Mouse (Mus musculus) left cerebral cortex, adult 9 months (tissue): ENCODE measurements around the gene Clec3a.

Source experiments
- DNase-seq, 2 experiments: peaks; one replicate each; pipeline ENCODE4 v3.0.0; 2022; ENCODE audit warnings: low spot score in 2 of 2

Gene Clec3a

DNA sequence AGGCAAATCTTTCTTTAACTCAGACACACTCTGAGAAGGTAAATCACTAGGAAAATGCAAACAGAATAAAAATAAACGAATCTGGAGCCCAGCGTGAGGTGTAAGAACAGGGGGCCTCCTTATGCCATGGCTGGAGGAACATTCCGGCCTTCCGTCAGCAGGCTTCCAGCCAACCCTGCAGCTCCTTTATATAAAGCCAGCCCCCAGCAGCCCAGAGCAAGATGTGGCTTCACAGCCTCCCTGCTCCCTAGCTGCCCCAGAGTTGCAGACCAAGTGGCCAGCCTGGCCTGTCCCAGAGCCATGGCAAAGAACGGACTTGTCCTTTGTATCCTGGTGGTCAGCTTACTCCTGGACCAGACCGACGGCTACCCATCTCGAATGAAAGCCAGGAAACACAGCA lies at the start of gene Clec3a:
TSS of gene Clec3a (plus strand) at position 301 of the 400 bp plus-strand sequence.
- no peak for DNase-seq

DNA sequence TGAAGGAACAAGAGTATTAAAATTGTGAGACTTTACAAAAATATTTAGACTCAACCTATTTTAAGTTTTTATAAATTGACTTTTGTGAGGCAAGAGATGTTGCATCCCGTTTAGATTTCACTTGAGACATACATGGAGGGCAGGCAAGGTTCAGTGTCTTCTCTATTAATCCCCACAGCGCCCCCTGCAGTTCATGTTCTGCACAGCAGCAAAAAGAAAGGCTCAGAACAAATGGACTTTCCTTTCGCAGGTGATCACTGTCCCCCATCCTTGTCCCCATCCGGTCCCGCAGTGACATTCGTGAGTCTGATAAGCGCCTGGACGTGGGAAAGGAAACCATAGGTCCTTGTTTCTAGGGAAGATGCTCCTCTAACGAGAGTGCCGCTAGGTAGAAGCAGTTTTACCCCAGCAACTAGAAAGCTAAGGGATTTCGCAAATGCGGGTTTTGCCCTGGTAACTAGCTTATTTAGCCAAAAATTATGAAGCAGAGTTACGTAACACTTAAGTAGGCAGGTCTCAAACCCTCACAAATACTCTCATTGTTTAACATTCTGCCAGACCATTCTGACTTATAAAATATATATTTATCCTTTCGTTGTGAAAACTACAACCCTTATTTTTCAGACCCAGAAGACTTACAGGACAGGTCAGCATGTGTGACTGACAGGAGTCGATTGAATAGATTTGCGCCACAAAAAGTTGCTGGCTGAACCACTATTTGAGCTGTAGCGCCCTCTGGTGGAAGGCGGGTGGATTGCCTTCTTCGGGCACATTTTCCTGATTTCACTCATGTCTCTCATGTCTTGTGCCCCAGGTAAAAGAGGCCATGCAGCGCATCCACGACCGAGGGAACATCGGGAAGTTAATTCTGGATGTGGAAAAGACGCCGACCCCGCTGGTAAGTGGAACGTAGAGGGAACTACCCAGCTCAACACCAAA lies 48.6 kb upstream of the Clec3a start:
- DNase-seq, result peak in 1 of 2 experiments; percentile 85

DNA sequence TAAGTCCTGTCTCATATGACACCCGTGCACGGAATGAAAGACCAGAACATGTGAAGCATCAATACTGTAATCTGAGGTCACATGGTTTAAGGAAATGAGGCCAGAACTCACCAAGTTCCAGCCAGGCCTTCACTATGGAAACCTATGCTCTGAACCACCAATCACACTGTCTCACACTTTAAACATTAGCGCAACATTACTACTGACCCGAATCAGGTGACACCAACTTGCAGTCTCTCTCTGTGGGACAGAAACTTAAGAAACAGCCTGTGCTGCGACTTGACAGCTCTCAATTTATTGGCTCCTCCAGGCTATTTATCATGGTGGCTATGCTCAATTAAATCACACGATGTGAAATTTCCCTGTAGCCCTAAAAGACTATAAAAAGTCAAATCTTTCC lies 43.5 kb upstream of the Clec3a start:
- DNase-seq, result no peak

DNA sequence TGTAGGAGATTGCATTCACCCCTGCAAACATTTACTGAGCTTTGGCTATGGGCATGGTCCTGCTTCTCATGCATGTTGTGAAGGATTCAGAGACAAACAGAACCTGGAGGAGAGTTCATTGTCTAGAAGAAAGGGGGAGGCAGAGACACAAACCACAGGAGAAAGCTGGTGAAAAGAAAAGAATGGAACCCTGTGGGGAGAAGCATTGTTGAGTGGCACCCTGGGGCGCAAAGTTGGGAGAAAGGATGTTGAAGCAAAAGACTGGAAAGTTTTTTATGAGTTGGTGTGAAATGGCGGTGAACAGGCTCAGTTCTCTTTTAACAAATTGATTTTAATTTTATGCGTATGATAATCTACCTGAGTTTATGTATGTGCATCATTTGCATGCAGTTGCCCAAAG lies 33.7 kb upstream of the Clec3a start:
- DNase-seq, result no peak

DNA sequence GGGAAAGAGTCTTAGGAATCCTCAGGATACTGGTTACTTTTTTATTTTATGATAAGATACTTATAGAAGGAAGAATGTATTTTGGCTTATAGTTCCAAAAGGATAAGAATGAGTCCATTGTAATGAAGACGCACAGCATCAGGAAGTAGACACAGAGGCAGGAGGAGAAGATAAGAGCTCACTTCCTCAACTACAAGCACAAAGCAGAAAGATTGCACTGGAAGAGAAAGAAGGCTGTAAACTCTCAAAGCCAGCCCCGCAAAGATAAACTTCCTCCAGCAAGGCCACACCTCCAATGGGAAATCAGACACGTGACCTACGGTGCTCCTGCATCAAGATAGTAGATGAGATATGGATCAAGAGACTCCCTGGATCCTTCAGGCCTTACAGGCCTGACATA lies 30.4 kb upstream of the Clec3a start:
- DNase-seq, result no peak

DNA sequence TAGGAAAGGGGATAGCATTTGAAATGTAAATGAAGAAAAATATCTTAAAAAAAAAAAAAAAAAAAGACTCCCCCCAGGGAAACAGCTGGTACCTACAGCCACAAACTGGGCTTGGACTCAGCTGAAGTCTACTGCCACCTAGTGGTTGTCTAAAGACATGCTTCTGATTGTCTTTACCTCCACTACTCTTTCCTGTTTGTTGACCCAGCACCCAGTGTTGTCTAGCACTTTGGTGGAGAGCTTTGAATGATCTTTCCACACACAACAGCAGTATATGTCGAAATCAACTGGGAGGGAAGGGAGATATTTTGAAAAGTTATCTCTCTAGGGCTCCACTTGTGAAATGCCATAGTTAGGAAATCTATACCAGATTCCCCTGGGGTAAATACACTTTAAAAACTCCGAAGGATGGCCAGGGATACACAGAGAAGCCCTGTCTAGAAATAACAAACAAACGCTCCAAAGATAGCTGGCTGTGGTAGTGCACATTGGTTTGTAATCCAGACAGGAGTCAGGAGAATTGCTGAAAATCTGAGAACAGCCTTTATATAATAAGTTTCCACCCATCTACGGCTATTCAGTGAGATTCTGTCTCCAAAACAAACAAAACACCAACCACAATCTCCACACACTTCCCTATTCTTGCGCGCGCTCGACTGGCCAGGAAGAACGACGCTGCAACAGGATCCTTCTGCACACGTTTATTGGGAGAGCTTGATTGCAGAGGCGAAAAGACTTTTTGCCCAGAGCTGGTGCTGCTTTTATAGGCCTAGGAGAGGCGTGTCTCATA lies 27.2 kb upstream of the Clec3a start:
- DNase-seq, result no peak

DNA sequence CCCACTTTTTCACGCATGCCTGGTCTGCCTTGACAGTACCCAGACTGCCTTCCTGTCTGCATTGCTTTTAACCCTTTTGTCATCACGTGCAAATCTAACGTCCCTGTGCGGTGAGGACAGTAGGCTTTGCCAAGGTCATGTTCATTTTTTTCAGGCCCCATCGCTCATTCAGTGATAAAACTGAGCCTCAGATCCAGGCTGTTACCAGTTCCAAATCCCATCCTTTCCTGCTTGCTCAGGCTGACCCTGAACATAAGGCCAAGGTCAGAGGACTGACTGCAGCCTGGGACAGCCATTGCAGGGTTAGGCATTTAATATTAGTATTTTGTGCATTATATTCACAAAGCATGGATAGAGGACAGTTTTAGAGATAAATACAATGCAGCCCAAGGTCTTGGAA lies 19.6 kb upstream of the Clec3a start:
- no peak for DNase-seq

DNA sequence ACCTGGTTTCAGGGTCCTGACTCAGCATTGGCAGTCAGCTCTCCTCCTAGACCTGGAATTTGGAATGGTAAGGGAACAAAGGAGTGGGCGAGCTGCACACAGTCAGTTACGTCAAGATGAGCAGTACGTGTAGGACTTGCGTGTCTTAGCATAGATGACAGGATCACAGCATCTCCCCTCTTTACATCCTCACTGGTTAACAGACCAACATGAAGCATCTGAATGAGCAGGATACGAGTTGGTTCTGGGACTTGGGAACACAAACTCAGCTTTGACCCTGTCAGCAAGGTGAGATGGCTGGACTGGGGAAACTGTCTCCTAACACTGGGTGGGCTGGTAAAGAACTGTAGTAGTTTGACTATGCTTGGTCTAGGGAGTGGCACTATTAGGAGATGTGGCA lies 18.6 kb upstream of the Clec3a start:
- no peak for DNase-seq

DNA sequence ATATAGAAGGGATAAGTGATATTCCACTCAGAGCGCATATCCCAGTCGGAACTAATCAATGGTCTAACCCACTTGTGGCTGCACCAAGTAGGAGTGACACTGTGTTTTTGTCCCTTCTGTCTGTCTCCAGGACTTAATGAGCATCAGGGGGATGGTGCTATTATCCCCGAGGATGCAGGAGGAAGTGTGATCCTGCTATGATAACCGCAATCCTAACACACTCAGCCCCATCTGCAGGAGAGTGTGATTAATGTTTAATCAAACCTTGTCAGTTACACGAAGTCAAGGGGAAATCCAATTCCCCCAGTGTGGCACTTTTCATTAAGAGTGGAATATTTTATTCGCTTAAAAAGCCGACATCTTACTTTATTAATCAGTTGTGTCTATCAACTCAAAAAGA lies 16.2 kb upstream of the Clec3a start:
- DNase-seq, result no peak

DNA sequence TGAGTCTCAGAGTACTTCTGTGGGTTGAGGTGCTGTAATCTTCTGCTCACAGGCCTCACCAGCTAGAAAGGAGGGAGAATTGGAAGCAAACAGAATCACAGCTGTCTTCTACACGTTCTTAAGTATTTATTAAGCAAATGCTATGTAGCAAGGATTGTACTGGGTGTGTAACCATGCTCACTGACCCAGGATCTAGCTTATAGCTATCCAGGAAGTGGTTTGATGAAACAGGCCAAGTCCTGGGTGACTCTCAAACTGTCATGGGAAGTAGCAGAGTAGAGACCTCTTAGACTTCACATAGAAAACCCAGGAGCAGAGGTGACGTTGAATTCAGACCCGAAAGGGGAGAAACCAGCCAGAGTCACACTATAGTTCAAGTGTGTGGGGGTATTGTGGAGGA lies 6.5 kb upstream of the Clec3a start:
- no peak for DNase-seq

DNA sequence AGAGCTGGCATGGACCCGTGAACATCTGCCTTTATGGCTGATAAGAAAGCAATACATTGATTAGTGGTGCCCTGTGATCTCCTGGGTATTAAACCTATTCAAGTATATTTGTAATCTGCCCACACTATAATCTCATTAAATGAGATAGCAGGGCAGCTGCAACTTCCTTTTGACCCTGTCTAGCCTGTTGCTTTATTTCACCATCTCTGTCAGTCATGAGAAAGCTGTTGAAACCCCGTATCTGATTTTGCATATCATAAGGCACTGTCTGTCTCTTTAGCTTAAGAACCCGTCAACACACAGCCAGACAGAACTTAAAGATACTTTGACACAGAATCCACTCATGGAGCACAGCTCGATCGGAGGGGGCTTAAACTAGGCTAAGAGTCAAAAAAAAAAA lies 600 bp downstream of the Clec3a start:
- no peak for DNase-seq

DNA sequence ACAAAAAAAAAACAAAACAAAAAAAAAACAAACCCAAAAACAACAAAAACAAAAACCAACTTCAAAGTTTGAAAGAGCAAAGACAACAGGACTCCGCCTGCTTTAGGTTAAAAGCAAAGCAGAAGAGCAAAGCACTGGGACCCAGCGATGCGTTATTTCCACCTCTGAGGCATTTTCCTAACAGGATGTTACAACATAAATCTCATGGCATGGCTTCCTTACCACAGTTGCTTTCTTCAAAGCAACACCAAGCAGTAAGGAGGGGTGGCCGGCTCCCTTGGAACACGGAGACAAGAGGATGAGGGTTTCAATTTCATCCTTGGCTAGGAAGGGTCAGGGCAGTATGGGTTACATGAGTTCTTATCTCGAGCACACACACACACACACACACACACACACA lies 1.0 kb downstream of the Clec3a start:
- no peak for DNase-seq

DNA sequence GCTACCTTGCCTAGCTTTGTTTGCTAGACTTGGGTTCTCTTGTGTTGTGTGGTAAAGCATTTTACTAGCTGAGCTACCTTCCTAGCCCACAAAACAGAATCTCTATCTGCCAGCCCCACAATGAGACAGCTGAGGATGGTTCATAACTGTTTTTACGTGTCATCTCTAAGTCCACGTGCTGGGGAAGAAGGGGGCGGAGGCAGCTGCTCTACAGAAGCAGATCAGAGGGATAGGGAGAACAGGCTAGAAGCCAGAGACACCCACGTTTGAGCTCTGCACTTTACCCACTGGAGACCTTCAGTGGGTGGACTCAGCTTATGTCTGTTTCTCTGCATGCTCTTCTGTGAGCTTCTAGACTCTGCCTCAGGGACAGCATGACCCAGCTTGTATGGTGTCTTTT lies 3.7 kb downstream of the Clec3a start:
- DNase-seq, result peak in 1 of 2 experiments; percentile 30

DNA sequence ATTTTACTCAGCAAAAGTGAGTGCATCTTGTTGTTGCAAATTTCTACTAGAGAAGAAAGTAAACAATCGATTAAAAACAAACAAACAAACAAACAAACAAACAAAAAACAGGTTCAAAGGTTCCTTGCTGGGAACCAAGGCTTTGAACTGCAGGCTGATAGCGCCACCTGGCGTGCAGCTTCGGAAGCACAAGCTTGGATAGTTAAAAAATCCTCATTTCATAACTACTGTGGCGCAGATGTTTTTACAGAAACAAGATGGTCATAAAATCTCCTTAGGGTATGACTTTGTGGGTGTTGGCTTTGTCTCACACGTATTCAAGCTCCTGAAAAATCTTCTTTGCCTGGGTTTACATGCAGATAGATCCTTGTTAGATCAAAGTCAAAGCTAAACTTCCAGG lies 20.4 kb downstream of the Clec3a start:
- peak in 1 of 2 experiments; percentile 60 for DNase-seq

DNA sequence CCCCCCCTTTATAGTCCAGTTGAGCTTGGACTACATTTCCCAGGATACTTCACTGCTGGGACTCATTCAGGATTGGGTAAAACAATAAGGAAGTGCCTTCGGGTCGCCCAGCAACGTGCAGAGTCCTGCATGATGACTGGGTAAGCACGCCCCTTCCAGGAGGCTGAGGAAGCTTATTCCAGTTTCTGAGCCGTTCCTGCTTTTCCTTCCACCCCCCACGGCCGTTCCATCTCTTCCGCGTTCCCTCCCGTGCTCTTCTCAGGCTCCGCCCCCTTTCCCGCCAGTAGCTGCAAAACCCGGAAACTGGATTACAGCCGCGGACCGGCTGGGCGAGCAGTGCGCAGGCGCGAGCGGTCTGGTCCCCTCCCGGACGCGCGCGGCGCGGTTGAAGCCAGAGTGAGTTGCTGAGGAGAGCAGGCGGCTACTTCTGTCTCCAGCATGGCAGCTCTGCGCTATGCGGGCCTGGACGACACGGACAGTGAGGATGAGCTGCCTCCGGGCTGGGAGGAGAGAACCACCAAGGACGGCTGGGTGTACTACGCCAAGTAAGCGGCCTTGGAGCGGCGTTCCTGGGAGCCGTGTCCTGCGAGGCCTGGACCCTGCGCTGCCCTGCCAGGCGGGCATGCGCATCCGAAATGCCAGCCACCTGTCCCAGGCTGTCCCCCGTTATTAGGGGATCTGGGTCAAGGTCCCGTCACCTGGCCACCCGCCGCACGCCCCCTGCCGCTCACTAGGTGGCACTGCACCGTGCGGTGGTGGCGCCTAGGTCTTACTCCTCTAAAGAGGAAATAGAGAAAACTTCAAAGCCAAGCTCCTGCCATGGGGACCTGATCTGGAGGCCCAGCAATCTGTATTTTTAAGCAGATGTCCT lies 21.7 kb downstream of the Clec3a start, which contains the start of gene Wwox:
TSS of gene Wwox (plus strand) at position 322 of the 871 bp plus-strand sequence.
- peak; percentile 98 to 100 for DNase-seq

DNA sequence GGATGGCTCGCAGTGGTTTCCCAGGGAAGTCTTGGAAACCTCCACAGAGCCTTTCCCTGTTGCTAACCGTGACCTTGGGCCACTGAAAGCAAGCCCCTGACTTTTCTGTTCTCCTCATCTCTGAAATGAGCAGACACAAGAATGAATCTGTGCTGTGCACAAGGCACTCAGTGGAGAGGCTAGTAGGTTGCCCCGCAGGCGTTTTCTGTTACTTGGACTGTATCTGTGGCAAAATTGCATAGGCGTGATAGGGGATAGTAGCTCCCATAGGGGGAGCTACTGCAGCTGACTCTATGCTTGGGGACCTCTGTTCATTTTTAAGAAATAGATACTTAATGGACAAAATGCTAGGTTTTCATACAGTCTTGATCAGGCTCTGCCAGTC lies 22.3 kb downstream of the Clec3a start:
- DNase-seq, result no peak

DNA sequence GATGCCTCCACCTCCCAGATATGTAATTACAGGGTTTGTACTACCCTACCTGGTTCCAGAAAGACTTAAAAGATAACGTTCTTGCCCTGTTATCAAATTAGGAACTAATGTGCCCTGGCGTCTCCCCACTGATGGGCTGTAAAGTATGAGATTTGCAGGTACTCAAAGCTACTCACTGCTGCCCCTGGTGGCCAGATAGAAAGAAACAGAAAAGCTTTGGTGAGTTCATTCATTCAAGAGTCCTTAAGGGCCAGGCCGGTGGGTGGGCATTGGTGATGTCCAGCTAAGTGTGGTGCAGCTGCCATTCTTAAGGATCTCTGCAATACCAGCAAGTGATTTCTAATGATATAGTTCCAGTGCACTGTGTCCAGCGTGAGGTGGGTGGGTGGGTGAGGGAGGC lies 23.7 kb downstream of the Clec3a start:
- DNase-seq, result no peak

DNA sequence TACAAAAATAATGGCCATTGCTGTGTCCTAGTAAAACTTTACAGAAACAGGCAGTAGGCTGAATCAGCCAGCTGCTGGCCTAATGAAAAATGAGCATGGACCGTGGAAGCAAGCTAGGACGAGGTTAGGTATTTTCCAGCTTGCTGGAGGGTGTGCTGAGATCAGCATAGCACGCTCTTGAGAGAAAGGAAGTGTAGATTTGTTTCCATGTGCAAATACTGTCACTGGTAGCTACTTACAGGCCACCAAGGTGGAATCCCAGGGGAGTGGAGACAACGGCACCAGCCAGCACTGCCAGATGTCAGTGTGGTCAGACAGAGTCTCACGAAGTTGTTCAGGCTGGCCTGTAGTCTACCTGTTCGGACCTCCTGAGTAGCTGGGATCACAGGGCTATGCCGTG lies 29.0 kb downstream of the Clec3a start:
- no peak for DNase-seq

DNA sequence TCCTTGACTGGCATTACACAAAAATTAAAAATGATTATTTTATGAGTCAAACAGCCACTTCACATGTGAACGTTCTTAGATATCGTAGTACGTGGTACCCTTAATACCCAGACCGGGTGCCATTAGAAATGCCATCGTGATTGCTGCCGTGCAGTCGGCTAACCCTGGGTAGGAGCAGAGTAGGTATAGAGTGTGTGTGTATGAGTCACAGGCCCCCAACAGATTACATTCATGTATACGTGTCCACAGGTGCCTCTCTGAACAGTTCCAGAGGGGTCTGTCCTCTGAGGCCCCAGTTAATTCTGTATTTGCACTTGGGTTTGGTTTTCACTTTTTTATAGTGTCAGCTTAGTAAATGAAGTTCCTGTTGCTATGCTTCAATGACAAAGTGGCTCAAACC lies 34.4 kb downstream of the Clec3a start:
- DNase-seq, result no peak

DNA sequence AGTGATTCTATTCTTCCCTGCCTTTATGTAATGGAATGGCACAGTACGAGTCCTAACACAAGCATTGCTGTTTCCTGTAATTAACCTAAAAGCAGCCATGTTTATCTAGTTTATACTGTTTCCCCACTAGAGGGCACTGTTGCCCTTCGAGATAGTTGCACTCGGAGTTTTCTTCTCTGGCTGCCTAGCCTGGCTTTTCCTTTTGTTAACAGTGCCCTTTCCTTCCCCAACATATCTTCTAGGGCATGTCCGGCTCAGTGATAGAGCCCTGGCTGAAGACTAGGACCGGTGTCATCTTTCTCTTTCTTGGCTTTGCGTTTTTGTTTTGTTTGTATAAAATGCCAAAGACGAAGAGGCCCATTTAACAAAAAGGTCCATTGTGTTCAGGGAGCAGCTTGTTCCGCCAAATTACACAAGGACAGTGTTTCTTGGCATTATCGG lies 34.9 kb downstream of the Clec3a start:
- DNase-seq, result peak in 1 of 2 experiments; percentile 43

DNA sequence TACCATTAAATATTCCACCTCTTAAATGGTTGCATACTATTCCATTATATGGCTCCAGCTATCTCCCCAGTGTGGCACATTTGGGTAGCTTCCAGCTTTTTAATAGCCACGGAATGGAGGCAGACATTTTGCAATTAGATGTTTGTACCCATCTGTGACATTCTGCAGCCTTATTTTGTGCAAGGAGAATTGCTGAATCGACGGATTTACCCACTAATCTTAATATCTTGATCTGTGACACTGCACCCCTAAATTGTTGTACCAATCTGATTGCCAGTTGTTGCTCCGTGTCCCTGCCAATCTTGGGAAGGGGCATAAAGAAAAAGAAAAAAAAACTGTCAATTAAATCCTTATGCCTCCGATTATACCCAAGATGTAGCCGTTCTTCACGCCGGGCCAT lies 37.4 kb downstream of the Clec3a start:
- no peak for DNase-seq

DNA sequence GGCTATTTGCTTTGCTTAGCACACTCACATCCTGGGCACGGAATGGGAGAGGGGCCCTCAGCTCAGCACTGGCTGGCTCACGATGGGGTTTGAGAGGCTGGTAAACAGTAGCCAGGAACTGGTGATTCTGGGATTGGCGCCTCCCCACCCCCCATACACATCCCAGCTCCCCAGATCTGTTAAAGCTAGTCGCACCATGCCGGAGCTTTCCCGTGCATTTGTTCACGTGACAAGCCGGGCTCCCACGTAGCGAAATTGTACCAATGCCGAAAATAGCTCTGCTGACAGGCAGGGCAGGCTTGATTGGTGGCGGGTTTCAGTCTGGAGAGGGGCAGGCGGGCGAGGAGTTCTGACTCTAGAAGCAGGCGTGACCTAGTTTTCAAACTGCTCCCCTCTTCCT lies 38.1 kb downstream of the Clec3a start:
- DNase-seq, result no peak
